Mouse (Mus musculus) kidney, adult 2 months (tissue): ENCODE data around the gene Fads1.

ENCODE experiments used
- CTCF ChIP-seq: fragments of 200-500 bp; conservative IDR thresholded peaks from 2 replicates; pipeline ENCODE4 v1.5.1; 2011; ENCODE audit warnings: low read depth, mild to moderate bottlenecking, control low read depth, low read length, moderate library complexity, mixed read lengths; ENCODE audit not compliant: insufficient read depth, insufficient read length
- POLR2A ChIP-seq: fragments of 200-500 bp; IDR thresholded peaks from one replicate; pipeline ENCODE4 v1.6.1; 2011; ENCODE audit warnings: low read depth, low read length, control low read depth

DNA sequence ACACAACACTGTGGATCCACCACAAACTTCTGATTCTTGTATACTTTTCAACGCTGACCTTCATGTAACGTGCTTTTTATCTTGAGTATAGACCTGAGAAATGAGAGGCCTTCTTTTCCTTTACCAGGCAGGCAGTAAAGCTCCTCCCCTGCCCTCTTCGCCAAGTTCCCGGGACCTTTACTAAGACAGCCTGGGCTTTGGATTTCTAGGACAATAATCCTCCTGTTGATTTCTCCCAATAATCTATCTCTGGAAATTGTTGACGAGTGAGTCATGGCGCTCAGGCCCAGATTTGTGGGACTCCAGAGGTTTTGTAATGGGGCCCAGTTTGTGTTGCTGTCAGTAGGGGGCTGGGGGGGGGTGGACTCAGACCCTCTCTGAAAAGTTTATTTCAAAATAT, 43.0 kb upstream of the Fads1 start:
- TF ChIP-seq POLR2A = no peak
- TF ChIP-seq CTCF = no peak
